Mouse (Mus musculus) hindbrain, embryonic 11.5 days (tissue): ENCODE results near the gene Dclk3. TPM values are rescaled to one million over a fixed set of nuclear protein-coding genes. Genes with fewer than 3 reads are reported as not detected.

ENCODE experiments used
- ATAC-seq: fragments of 200-750 bp; cut with Nextera tagmentation; 2 replicates; pipeline ENCODE4 v1.8.0; 2017; ENCODE audit warnings: mild to moderate bottlenecking, moderate TSS enrichment, moderate library complexity; ENCODE audit not compliant: low FRiP score
- DNase-seq: peaks from one replicate; pipeline ENCODE4 v3.0.0-alpha.2; 2015; ENCODE audit warnings: low spot score
- H3K27ac ChIP-seq: fragments of 300-500 bp; sonication (generic); 2 replicates; pipeline ENCODE4 v1.5.1; 2014; ENCODE audit warnings: mild to moderate bottlenecking, low read depth, low read length
- H3K27me3 ChIP-seq: fragments of 300-500 bp; sonication (generic); 2 replicates; pipeline ENCODE4 v1.6.1; 2014; ENCODE audit warnings: mild to moderate bottlenecking, low read length, moderate library complexity, mixed read lengths; ENCODE audit not compliant: control insufficient read depth, insufficient read depth
- H3K36me3 ChIP-seq: fragments of 300-500 bp; sonication (generic); 2 replicates; pipeline ENCODE4 v1.6.1; 2014; ENCODE audit warnings: mild to moderate bottlenecking, low read length, moderate library complexity, mixed read lengths; ENCODE audit not compliant: control insufficient read depth, insufficient read depth
- H3K4me1 ChIP-seq: fragments of 300-500 bp; sonication (generic); replicated peaks from 2 replicates; pipeline ENCODE4 v1.6.1; 2014; ENCODE audit warnings: low read length, mixed read lengths; ENCODE audit not compliant: control insufficient read depth, insufficient read depth
- H3K4me2 ChIP-seq: fragments of 300-500 bp; sonication (generic); replicated peaks from 2 replicates; pipeline ENCODE4 v1.6.1; 2014; ENCODE audit warnings: mild to moderate bottlenecking, low read depth, low read length
- H3K4me3 ChIP-seq: fragments of 300-500 bp; sonication (generic); 2 replicates; pipeline ENCODE4 v1.5.1; 2014; ENCODE audit warnings: low read depth, low read length
- H3K9ac ChIP-seq: fragments of 300-500 bp; sonication (generic); 2 replicates; pipeline ENCODE4 v1.6.1; 2014; ENCODE audit warnings: low read depth, low read length
- H3K9me3 ChIP-seq: fragments of 300-500 bp; sonication (generic); 2 replicates; pipeline ENCODE4 v1.6.1; 2016; ENCODE audit warnings: low read length; ENCODE audit not compliant: control insufficient read depth
- WGBS: fragments of 180-500 bp; shearing (Covaris S2); extraction: QIAGEN DNeasy Blood & Tissue Kit; methylation state at CpG from one replicate; pipeline ENCODE4 v1.1.7; 2014; 5-methylcytosine and 5-hydroxymethylcytosine counted together
- polyA plus RNA-seq: library from polyadenylated mRNA; unstranded; fragments of >200 nt; fragmentation: Nextera tagmentation; extraction: Ambion mirVana; gene quantifications from 2 replicates; pipeline ENCODE4 v1.2.1, GENCODE M21; 2014

The Dclk3 gene
- 0.32 and 1.1 TPM in 2 replicates for polyA plus RNA-seq

DNA sequence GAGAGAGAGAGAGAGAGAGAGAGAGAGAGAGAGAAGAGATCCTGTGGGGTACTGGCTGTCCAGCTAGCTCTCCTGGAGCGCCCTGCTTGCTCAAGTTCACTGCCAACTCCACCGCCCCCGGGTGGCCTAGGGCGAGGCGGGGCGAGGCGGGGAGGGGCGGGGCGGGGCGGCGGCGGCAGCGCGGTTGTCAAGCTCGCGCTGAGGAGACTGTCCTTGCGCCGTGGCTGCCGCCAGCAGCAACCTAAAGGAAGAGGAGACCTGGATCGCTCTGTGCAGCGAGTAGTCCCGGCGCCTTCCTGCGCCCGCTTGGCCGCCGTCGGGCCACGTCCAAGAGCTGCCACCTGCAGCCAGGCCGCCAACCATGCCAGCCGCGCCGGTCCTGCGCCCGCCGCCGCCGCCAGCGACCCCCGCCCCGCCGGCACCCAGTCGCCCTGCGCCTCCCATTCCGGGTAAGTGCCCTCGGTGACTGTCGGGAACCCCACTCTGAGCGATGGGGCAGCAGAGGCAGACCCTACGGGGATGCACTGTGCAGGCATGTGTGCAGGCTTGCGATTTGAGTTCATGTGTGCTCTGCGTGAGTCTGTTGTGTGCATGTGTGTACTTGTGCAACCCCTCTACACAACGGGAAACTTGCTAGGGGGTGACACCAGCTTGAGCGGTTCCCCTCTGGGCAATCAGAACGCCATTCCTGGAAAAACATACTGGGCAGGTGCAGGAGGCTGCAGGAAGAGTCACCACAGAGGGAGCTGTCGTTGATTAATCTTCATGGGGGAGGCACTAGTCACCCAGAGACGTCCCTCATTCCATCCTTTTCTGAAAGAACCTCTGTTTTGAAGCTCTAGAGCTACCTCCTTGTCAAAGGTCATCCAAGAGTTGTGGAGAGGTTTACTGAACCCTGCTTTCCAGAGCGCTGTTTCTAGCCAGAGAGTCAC, at the start of gene Dclk3:
Gene Dclk3, plus strand, starts transcription at position 178 of the 932 bp plus-strand sequence.
- Histone ChIP-seq H3K27ac (no peak within 1 kb of the TSS), H3K4me2 (peak within 1 kb of the TSS; percentile 74), H3K9ac (peak within 1 kb of the TSS; percentile 56), H3K9me3 (no peaks in the 10 kb centered on the region), H3K36me3 (no peaks in the 10 kb centered on the region), H3K4me3 (peak within 1 kb of the TSS; percentile 49), H3K4me1 (peaks cover 3% of the 10 kb centered on the region; the same call in 1 of the 2 replicates), H3K27me3 (peaks cover 18% of the 10 kb centered on the region)
- peak; percentile 46 for DNase-seq
- peak; percentile 75 for ATAC-seq
- 5% methylated on average over 37 of the region's 57 CpGs for WGBS

DNA sequence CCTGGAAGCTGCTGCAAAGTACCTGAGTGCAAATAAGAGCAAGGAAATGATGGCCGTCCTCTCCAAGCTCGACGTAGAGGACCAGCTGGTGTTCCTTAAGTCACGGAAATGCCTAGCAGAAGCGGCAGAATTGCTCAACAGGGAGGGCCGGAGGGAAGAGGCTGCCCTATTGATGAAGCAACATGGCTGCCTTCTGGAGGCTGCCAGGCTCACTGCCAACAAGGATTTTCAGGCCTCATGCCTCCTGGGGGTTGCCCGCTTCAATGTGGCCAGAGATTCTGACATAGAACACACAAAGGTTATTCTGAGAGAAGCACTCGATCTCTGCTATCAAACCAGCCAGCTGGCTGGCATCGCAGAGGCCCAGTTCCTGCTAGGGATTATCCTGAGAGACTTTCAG, 48.9 kb upstream of the Dclk3 start:
- Histone ChIP-seq H3K4me1 (no peaks in the 10 kb centered on the region), H3K9me3 (no peaks in the 10 kb centered on the region), H3K4me2 (no peak overlapping the region), H3K9ac (no peak overlapping the region), H3K27me3 (no peaks in the 10 kb centered on the region), H3K4me3 (no peak overlapping the region), H3K36me3 (no peaks in the 10 kb centered on the region), H3K27ac (no peak overlapping the region)
- 90% methylated on average over 9 of the region's 9 CpGs for WGBS
- no peak for DNase-seq
- no peak for ATAC-seq

DNA sequence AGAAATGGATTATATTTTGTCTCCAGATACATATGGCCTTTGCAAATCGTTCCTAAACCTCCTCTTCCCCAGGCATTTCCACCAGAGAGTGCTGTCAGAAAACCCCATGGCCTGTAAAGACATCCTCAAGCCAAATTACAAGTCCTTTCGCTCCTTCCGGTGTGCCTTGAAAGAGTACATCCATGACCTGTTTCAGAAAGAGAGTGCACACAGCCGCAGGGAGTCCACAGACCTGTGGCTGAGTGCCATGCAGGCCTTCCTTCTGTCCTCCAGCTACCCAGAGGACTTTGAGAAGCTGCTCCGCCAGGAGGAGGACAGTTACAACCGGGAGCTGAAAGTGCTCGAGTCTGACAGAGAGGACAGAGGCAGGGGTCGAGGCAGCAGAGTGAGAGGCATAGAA, 47.8 kb upstream of the Dclk3 start:
- H3K9ac ChIP-seq, result no peak overlapping the region
- H3K4me1 ChIP-seq, result no peaks in the 10 kb centered on the region
- no peak for ATAC-seq
- no peaks in the 10 kb centered on the region for H3K27me3 ChIP-seq
- no peak overlapping the region for H3K4me2 ChIP-seq
- no peak for DNase-seq
- H3K36me3 ChIP-seq, result no peaks in the 10 kb centered on the region
- no peak overlapping the region for H3K4me3 ChIP-seq
- whole genome bisulfite sequencing, result 87% methylated on average over 8 of the region's 8 CpGs
- no peak overlapping the region for H3K27ac ChIP-seq
- no peaks in the 10 kb centered on the region for H3K9me3 ChIP-seq

DNA sequence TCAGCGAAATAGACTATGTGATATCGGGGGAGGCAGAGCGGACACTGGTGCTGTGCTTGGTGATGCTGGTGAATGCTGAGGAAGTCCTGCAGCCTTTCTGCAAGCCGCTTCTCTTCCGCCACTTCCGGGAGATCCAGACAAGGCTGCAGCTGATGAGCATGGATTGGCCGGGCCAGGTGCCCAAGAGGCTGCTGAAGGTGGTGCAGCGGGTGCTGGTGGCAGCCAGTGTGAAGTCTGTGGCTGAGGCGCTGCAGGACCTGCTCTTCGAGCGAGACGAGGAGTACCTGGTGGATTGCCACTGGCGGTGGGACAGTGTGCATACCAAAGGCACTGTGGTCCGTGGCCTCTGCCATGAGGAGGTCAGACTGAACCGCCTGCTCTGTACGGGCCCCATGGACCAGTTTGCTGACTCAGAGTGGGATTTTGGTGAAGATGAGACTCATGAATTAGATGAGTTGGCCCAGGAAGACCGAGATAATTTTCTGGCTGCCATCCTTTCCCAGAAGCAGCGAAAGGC, 46.9 kb upstream of the Dclk3 start:
- Histone ChIP-seq H3K4me2 (no peak overlapping the region), H3K4me1 (no peaks in the 10 kb centered on the region), H3K9me3 (no peaks in the 10 kb centered on the region), H3K4me3 (no peak overlapping the region), H3K27me3 (no peaks in the 10 kb centered on the region), H3K27ac (no peak overlapping the region), H3K9ac (no peak overlapping the region), H3K36me3 (no peaks in the 10 kb centered on the region)
- WGBS, result 90% methylated on average over 18 of the region's 18 CpGs
- DNase-seq (no peak), ATAC-seq (no peak)

DNA sequence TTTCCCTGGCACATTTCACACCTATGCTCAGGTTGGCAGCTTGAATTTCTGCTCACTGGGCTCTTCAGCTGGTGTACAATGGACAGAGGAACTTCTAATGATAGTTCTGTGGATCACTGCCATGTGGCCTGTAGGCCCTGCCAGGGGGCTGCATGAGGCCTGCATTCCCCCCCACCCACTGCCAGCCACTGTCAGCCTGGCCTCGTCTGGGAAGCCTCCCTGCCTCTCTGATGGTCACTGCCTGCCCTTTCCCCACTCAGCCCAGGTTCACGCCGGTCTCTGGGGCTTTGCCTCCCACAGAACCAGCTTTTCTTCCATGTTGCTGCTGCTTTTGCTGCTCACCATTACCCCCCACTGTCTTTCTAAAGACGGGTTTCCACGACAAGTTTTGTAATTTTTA, 43.6 kb upstream of the Dclk3 start:
- no peak overlapping the region for H3K4me3 ChIP-seq
- H3K9me3 ChIP-seq, result no peaks in the 10 kb centered on the region
- DNase-seq, result no peak
- no peak overlapping the region for H3K9ac ChIP-seq
- 74% methylated on average over 5 of the region's 5 CpGs for WGBS
- H3K4me2 ChIP-seq, result no peak overlapping the region
- ATAC-seq, result no peak
- H3K4me1 ChIP-seq, result no peaks in the 10 kb centered on the region
- H3K36me3 ChIP-seq, result no peaks in the 10 kb centered on the region
- no peaks in the 10 kb centered on the region for H3K27me3 ChIP-seq
- no peak overlapping the region for H3K27ac ChIP-seq

DNA sequence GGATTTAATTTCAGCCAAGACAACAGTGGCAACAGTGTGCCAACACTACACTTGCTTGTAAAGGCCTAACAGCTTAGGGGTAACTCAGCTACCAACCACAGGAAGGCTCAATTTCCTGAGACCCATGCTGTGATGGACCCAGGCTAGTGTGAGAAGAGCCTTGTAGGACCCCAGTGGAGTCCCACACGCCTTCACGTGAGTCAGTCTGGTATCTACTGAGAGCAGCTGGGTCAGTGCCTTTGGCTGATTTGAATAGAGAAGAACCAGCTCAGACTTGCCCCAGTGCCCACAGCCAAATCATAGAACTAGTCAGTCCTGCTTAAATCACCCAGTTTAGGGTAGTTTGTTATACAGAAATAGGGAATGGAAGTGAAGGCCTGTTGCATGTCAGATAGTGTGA, 40.8 kb upstream of the Dclk3 start:
- Histone ChIP-seq H3K9ac (no peak overlapping the region), H3K4me2 (no peak overlapping the region), H3K36me3 (no peaks in the 10 kb centered on the region), H3K27me3 (no peaks in the 10 kb centered on the region), H3K4me3 (no peak overlapping the region), H3K9me3 (no peaks in the 10 kb centered on the region), H3K4me1 (no peaks in the 10 kb centered on the region), H3K27ac (no peak overlapping the region)
- WGBS, result 76% methylated on average over 2 of the region's 2 CpGs
- ATAC-seq, result no peak
- no peak for DNase-seq

DNA sequence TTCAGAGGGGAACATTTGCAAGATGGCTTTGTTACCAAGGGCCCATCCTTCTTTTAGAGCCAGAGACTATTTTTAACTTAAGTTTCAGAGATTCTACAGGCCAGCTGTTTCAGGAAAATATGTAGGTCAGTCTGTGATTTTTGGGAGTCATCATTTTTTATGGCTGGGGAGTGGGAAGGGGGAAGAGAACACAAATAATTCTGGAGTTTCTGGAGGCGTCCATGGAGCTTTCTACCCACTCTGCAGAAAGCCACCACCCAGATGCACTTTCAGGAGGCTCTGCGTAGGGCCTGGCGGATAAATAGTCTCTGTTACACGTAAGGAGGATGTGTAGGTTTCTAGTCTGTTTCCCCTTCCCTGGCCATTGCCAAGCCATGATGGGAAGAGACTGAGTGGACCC, 38.8 kb upstream of the Dclk3 start:
- H3K27ac ChIP-seq, result no peak overlapping the region
- 88% methylated on average over 4 of the region's 4 CpGs for WGBS
- no peaks in the 10 kb centered on the region for H3K27me3 ChIP-seq
- no peaks in the 10 kb centered on the region for H3K4me1 ChIP-seq
- no peaks in the 10 kb centered on the region for H3K36me3 ChIP-seq
- no peaks in the 10 kb centered on the region for H3K9me3 ChIP-seq
- no peak overlapping the region for H3K4me3 ChIP-seq
- ATAC-seq (no peak), DNase-seq (no peak)
- no peak overlapping the region for H3K9ac ChIP-seq
- H3K4me2 ChIP-seq, result no peak overlapping the region

DNA sequence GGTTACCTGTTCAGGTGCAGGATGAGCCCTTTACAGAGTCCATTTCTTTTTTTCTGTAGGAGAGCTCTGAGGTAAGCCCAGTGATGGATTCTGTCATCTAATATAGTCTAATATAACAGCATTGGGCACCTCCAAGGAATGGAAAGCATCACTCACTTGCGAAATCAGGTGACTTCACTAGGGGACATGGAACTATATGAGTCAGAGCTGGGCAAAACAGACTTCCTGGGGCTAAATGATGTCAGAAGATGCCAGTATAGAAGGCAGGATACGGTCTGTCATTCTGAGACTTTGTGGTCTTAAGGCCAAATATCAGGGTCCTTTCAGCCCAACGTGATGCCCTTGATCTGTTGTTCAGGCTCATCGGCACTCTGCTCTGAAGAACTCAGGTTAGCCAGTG, 35.7 kb upstream of the Dclk3 start:
- Histone ChIP-seq H3K9me3 (no peaks in the 10 kb centered on the region), H3K4me2 (no peak overlapping the region), H3K9ac (no peak overlapping the region), H3K4me1 (no peaks in the 10 kb centered on the region), H3K36me3 (no peaks in the 10 kb centered on the region), H3K4me3 (no peak overlapping the region), H3K27ac (no peak overlapping the region), H3K27me3 (no peaks in the 10 kb centered on the region)
- DNase-seq, result no peak
- WGBS, result 95% methylated on average over 4 of the region's 4 CpGs
- no peak for ATAC-seq
